Mouse (Mus musculus): ENCODE results near the gene Ankmy2. TPM values are rescaled to one million over a fixed set of nuclear protein-coding genes. Genes with fewer than 3 reads are reported as not detected.

The Ankmy2 gene
- polyA plus RNA-seq, 1 experiment from 2014 or later = 35.4 TPM

DNA sequence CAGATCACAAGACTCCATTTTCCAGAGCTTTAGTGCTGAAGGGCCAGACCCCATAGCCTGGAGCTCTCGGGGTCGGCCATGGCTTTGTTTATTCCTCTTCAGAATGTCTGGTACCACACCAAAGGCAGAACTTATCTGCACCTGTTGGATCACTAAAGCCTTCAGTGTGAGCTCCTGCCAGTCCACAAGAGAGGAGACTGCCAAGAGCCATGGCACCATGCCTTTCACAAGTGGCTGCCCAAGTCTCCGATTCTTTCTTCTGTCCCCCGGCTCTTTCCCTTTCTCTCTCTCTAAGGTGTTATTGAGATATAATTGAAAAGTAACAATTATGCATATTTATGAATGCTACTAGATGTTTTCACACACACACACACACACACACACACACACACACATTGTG, 53.2 kb downstream of the Ankmy2 start:
- Histone ChIP-seq H3K4me2 (replicated peaks) (no peak overlapping the region), H3K4me3 (no peak overlapping the region), H3K4me1 (peaks cover 11% of the 10 kb centered on the region), H3K9ac (no peak overlapping the region), H3K36me3 (no peaks in the 10 kb centered on the region), H3K9me3 (no peaks in the 10 kb centered on the region), H3K27me3 (no peaks in the 10 kb centered on the region), H3K27ac (no peak overlapping the region)
- ATAC-seq (ENCODE audit: low FRiP score, low read depth) = no peak
- WGBS = 72% methylated on average over 4 of the region's 4 CpGs

DNA sequence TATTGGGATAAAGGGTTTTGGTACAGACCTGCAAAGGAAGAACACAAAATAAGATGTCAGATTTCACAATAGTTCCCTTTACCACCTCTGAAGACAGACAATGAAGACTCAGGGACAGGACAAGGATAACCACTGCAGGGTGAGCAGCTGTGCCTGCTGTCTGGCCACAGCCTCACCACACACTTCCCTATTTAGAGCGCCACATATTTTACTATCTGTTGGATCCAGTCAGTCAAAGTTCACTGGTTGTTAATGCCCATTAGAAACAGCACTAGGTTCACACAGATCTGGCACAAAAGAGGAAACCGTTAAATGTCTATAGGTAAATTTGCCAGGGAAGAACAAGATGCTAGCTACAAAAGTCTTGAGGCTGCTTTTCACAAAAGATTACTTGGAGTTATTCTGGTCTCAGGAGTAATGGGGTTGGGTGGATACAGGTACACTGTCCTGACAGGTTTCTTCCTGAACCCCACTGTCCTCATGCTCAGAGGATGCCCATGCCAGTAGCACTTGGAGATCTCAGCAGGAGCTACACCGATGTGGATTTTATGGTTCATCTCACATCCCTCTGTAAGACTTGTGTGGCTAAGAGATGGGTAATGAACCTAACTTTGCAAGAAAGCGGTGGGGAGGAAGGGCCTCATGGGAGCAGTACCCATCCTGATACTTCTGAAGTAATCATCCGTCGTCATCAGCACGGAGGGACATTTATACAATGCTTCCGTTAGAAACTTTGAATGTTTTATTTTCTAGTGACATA, 57.7 kb downstream of the Ankmy2 start:
- no peak for ATAC-seq (ENCODE audit: low FRiP score, low read depth)
- peaks cover 11% of the 10 kb centered on the region for H3K4me1 ChIP-seq
- no peak overlapping the region for H3K4me2 ChIP-seq (replicated peaks)
- H3K27ac ChIP-seq = no peak overlapping the region
- H3K36me3 ChIP-seq = no peaks in the 10 kb centered on the region
- no peak overlapping the region for H3K9ac ChIP-seq
- no peak overlapping the region for H3K4me3 ChIP-seq
- H3K27me3 ChIP-seq = no peaks in the 10 kb centered on the region
- H3K9me3 ChIP-seq = no peaks in the 10 kb centered on the region
- 47% methylated on average over 8 of the region's 8 CpGs for WGBS

DNA sequence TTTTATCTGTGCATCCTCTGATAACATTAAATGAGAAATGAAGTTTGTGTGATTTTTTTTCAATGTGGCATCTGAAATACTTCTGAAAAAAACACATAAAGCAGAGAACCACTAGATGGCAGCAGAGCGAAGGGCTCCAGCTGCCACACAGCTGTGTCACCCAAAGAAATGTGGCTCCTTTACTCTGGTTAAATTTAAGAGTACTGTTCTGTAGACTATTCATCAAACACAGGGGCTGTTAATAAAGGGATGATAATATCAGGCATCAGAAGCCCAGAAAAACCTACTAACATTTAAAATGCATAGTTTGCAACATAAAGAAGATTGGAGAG, 58.2 kb downstream of the Ankmy2 start:
- H3K4me2 ChIP-seq (replicated peaks) = no peak overlapping the region
- no peak overlapping the region for H3K4me3 ChIP-seq
- H3K4me1 ChIP-seq = peaks cover 11% of the 10 kb centered on the region
- ATAC-seq (ENCODE audit: low FRiP score, low read depth) = peak; percentile 68; the same call in 1 of the 2 replicates
- no peak overlapping the region for H3K9ac ChIP-seq
- H3K27me3 ChIP-seq = no peaks in the 10 kb centered on the region
- no peaks in the 10 kb centered on the region for H3K36me3 ChIP-seq
- 0% methylated on average over 1 of the region's 1 CpGs for WGBS
- no peaks in the 10 kb centered on the region for H3K9me3 ChIP-seq
- H3K27ac ChIP-seq = no peak overlapping the region

DNA sequence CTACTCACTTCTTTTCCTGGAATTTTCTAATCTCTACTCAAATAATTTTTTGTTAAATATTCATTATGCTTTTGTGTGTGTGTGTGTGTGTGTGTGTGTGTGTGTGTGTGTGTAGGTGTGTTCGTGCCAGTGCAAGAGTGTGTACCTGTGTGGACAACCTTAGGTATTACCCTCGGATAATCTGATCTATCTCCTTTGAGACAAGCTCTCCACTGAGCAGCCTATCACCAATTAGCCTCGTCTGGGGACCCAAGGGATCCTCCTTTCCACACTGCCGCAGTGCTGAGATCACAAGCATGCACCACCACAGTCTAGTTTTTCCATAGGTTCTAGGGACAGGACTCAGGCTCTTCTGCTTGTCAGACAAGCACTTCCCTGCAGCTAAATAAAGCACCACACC, 59.3 kb downstream of the Ankmy2 start:
- ATAC-seq (ENCODE audit: low FRiP score, low read depth) = no peak
- H3K36me3 ChIP-seq = no peaks in the 10 kb centered on the region
- H3K4me3 ChIP-seq = no peak overlapping the region
- H3K27me3 ChIP-seq = no peaks in the 10 kb centered on the region
- peaks cover 11% of the 10 kb centered on the region for H3K4me1 ChIP-seq
- no peak overlapping the region for H3K4me2 ChIP-seq (replicated peaks)
- no peak overlapping the region for H3K27ac ChIP-seq
- 66% methylated on average over 4 of the region's 4 CpGs for WGBS
- no peaks in the 10 kb centered on the region for H3K9me3 ChIP-seq
- no peak overlapping the region for H3K9ac ChIP-seq

DNA sequence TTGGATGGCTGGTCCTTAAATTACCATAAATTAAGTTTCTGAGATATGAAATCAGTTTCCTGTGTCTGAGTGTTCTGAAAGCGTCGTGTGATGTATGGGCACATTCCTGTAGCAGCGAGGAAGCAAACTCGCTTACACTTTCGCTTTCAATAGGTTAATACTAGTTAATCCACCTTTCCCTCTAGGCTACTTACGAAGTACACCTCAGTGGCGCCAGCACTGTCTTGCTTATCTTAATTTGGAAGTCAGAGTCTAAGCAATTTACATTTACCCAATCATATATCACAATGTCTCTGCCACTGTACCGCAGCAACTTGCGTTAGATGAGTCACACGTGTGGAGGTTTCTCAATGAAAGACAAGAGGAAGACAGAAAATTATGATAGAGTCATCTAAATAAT, 60.0 kb downstream of the Ankmy2 start:
- WGBS = 78% methylated on average over 10 of the region's 10 CpGs

DNA sequence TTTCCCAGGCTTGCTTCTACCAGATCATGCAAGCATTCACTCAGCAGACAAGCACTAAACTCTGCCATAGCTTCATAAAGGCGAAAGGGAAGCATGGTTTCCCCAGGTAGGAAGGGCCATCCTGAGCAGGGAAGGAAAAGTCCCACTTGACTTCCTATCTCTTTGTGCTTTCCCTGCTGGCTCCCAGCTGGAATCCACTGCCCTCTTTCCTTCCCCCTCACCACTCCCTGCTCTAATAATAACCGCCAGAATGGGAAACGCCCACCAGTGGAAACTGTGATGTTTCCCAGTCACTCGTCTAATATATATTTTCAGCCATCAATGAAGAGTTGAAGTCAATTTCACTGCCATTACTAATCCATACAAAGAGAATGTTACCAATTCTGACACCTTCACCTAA, 67.5 kb downstream of the Ankmy2 start:
- 68% methylated on average over 4 of the region's 4 CpGs for WGBS
- Histone ChIP-seq H3K4me2 (replicated peaks) (no peak overlapping the region), H3K9me3 (no peaks in the 10 kb centered on the region), H3K9ac (no peak overlapping the region), H3K27me3 (no peaks in the 10 kb centered on the region), H3K27ac (no peak overlapping the region), H3K36me3 (no peaks in the 10 kb centered on the region), H3K4me1 (no peaks in the 10 kb centered on the region), H3K4me3 (no peak overlapping the region)
- ATAC-seq (ENCODE audit: low FRiP score, low read depth) = no peak

More for the DNA sequence above, 60.0 kb downstream of the Ankmy2 start:
- Histone ChIP-seq H3K4me2 (replicated peaks) (no peak overlapping the region), H3K9me3 (no peaks in the 10 kb centered on the region), H3K36me3 (no peaks in the 10 kb centered on the region), H3K4me1 (peaks cover 11% of the 10 kb centered on the region), H3K27ac (no peak overlapping the region), H3K4me3 (no peak overlapping the region), H3K27me3 (no peaks in the 10 kb centered on the region), H3K9ac (no peak overlapping the region)
- no peak for ATAC-seq (ENCODE audit: low FRiP score, low read depth)

DNA sequence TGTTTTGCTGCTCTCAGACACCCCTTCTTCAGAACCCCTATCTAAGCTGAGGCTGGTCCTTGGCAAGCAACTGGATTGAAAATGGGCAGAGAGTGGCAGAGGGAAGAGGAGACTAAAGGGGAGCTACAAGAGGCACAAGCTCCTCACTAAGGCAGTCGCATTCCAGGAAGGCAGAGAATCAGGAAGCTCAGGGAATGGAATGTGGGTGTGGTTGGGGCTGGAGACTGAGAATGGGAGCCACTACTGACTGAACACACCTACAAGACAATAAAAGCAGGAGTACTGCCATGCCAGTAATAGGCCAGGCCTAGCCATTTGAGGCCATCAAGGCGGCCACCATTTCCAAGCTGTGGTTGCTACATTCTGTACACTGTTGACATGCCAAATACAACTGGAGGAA, 74.5 kb downstream of the Ankmy2 start:
- Histone ChIP-seq H3K9me3 (peaks cover 7% of the 10 kb centered on the region; the same call in 1 of the 2 replicates), H3K27ac (no peak overlapping the region), H3K36me3 (no peaks in the 10 kb centered on the region), H3K4me2 (replicated peaks) (no peak overlapping the region), H3K4me1 (no peaks in the 10 kb centered on the region), H3K4me3 (no peak overlapping the region), H3K9ac (no peak overlapping the region), H3K27me3 (no peaks in the 10 kb centered on the region)
- no peak for ATAC-seq (ENCODE audit: low FRiP score, low read depth)
- 79% methylated on average over 2 of the region's 2 CpGs for WGBS

DNA sequence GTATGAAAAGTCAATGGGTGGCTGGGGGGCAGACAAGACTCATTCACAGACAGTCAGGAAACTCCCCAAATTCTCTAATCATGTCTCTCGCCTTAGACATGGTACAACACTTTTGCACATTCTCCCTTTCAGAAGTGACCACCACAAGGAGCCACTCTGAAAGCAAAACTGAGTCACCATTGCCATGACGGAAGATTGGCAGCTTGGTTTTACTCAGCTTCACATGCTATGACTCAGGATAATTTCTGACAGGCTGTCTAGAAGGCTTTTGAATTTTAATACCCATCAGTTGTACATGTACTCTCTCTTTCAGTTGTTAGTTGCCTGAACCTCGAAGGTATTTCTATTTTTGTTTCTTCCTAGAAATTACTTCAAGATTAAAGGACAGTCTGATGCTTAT, 84.3 kb downstream of the Ankmy2 start:
- ATAC-seq (ENCODE audit: low FRiP score, low read depth) = no peak
- Histone ChIP-seq H3K36me3 (no peaks in the 10 kb centered on the region), H3K9me3 (no peaks in the 10 kb centered on the region), H3K9ac (no peak overlapping the region), H3K4me1 (no peaks in the 10 kb centered on the region), H3K27me3 (no peaks in the 10 kb centered on the region), H3K4me3 (no peak overlapping the region), H3K4me2 (replicated peaks) (no peak overlapping the region), H3K27ac (no peak overlapping the region)
- WGBS = 79% methylated on average over 3 of the region's 3 CpGs

Other genes with a start within 250 kb of the Ankmy2 start
- 0.24 TPM in 1 of 2 replicates, not detected in the other for gene Agr3, start 231.5 kb upstream of the Ankmy2 start, polyA plus RNA-seq (2015; fragmentation: Nextera tagmentation; extraction: Ambion mirVana)
- gene Agr2, start 164.2 kb upstream of the Ankmy2 start, polyA plus RNA-seq (2015; fragmentation: Nextera tagmentation; extraction: Ambion mirVana) = 0.32 and 1.5 TPM in 2 replicates
- 56.4 and 57.4 TPM in 2 replicates for gene Tspan13, start 114.6 kb upstream of the Ankmy2 start, polyA plus RNA-seq (2015; fragmentation: Nextera tagmentation; extraction: Ambion mirVana)
- 242 and 259 TPM in 2 replicates for gene Bzw2, start 966 bp downstream of the Ankmy2 start, polyA plus RNA-seq (2015; fragmentation: Nextera tagmentation; extraction: Ambion mirVana)
- not detected in 2 replicates for gene Lrrc72, start 96.3 kb downstream of the Ankmy2 start, polyA plus RNA-seq (2015; fragmentation: Nextera tagmentation; extraction: Ambion mirVana)
- gene Sostdc1, start 157.0 kb downstream of the Ankmy2 start, polyA plus RNA-seq (2015; fragmentation: Nextera tagmentation; extraction: Ambion mirVana) = 59.3 and 64.6 TPM in 2 replicates
- gene Ispd, start 224.3 kb downstream of the Ankmy2 start, polyA plus RNA-seq (2015; fragmentation: Nextera tagmentation; extraction: Ambion mirVana) = 8.8 and 8.9 TPM in 2 replicates
- 2.2 and 2.5 TPM in 2 replicates for gene D630036H23Rik, start 225.1 kb downstream of the Ankmy2 start, polyA plus RNA-seq (2015; fragmentation: Nextera tagmentation; extraction: Ambion mirVana)